Mouse (Mus musculus): ENCODE data around the gene Psors1c2.

The Psors1c2 gene

DNA sequence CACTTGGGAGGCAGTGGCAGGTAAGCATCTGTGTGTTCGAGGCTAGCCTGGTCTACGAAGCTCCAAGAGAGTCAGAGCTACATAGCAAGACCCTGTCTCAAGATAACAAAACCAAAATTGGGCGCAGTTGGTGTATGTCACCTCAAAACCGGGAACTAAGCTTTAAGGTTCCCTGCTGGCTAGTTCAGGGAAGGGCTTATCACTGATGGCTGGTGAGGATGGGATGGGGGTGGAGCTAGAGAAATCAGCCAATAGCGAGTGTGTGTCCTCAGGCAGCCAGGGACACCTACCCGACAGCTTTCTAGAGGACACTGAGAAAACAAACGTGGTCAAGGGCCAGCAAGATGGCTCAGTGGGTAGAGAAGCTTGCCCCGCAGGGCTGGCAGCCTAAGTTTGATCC is 25.2 kb downstream of the Psors1c2 start:
- no peak for DNase-seq (ENCODE audit: low spot score)

- DNase-seq (ENCODE audit: low spot score), result no peak
Measured at GRCm38 (mm10) chr17:35567150-35567549, 34.1 kb downstream of the Psors1c2 start, which contains the start of gene 2300002M23Rik. Gene 2300002M23Rik (plus strand): TSS chr17:35567450.

GRCm38 (mm10) chr17:35567767-35568166 is 34.8 kb downstream of the Psors1c2 start:
- no peak for DNase-seq (ENCODE audit: low spot score)

GRCm38 (mm10) chr17:35569091-35569944 is 36.3 kb downstream of the Psors1c2 start:
- no peak for DNase-seq (ENCODE audit: low spot score)

DNA sequence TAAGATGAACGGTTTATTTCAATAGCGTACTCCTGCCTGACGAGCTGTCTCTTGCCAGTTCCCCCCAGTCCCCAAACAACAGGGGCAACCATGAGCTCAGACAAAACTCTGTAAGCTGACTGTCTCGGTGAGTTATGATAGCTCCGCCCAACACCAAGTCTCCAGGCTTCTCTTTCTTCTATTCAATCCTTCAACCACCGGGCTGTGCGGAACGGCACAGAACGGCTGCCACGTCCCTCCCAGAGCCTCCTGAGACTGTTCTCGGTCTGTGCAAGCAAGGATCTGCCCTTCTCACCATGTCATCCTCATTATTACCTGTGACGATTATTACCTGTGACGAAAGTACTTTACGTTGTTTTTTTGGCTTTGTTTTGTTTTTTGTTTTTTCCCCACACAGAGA is 37.8 kb downstream of the Psors1c2 start:
- no peak for DNase-seq (ENCODE audit: low spot score)

DNA sequence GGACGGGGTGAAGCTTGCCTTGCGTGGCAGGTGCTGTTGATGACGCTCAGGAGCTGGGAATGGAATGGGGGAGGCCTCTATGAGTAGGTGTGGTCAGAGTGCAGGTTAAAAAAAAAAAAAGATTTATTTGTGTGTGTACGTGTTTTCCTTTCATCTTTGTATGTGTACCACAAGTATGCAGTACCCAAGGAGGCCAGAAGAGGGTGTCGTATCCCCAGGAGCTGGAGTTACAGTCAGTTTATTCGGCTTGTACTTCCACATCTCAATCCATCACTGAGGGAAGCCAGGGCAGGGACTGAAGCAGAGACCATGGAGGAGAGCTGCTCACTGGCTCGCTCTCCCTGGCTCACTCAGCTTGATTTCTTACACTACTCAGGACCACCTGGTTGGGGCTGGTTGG is 38.5 kb downstream of the Psors1c2 start:
- DNase-seq (ENCODE audit: low spot score), result no peak

DNA sequence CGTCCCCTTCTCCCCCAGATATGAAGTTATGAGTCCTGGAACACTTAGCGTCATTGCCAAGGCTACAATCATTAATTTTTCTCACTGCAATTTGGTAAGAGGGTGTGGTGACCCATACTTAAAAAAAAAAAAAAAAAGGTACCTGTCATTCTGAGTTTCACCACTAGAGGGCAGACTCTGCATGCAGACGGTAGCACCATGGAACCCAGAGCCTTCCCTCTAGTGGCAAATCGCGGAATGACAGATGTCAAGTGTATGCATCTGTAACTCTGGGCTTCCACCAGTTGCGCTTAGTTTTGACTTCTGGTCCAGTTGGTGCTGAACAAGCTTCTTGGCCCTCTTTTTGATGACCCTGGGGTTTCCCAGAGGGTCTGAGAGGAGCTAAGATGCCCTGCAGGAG is 45.2 kb downstream of the Psors1c2 start:
- DNase-seq (ENCODE audit: low spot score), result peak; percentile 67

DNA sequence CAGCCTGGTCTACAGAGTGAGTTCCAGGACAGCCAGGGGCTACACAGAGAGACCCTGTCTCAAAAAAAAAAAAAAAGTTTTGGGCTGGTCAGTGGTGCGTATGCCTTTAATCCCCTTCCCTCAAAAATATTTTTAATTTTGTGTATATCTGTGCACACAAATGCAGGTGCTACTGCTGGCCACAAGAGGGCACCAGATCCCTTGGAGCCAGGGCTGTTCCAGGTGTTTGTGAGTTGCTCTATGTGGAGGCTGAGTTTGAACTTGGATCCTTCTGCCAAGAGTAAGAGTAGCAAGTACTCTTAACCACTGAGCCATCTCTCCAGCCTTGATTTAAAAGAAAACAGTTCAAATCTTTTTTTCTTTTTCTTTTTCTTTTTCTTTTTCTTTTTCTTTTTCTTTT is 49.9 kb downstream of the Psors1c2 start:
- DNase-seq (ENCODE audit: low spot score), result no peak
